Mouse (Mus musculus) kidney, postnatal 0 days (tissue): ENCODE results near the gene Sec14l2. TPM values are rescaled to one million over a fixed set of nuclear protein-coding genes. Genes with fewer than 3 reads are reported as not detected.

Source experiments
- ATAC-seq: fragments of 200-750 bp; cut with Nextera tagmentation; replicated peaks from 2 replicates; pipeline ENCODE4 v1.8.0; 2017; ENCODE audit warnings: low read depth, moderate number of reproducible peaks, moderate TSS enrichment, moderate library complexity; ENCODE audit not compliant: low FRiP score
- DNase-seq: peaks from one replicate; pipeline ENCODE4 v3.0.0-alpha.2; 2016; ENCODE audit warnings: low spot score
- H3K27ac ChIP-seq: fragments of 300-500 bp; sonication (generic); 2 replicates; pipeline ENCODE4 v1.5.1; 2014; ENCODE audit warnings: mild to moderate bottlenecking
- H3K27me3 ChIP-seq: fragments of 300-500 bp; sonication (generic); 2 replicates; pipeline ENCODE4 v1.6.1; 2014; ENCODE audit warnings: low read length, mixed read lengths; ENCODE audit not compliant: insufficient read depth
- H3K36me3 ChIP-seq: fragments of 300-500 bp; sonication (generic); 2 replicates; pipeline ENCODE4 v1.6.1; 2014; ENCODE audit warnings: low read length, mixed read lengths; ENCODE audit not compliant: insufficient read depth
- H3K4me1 ChIP-seq: fragments of 300-500 bp; sonication (generic); replicated peaks from 2 replicates; pipeline ENCODE4 v1.6.1; 2014; ENCODE audit warnings: antibody characterized with exemption, low read length, mixed read lengths; ENCODE audit not compliant: insufficient read depth
- H3K4me2 ChIP-seq: fragments of 300-500 bp; sonication (generic); 2 replicates; pipeline ENCODE4 v1.6.1; 2014; ENCODE audit warnings: mild to moderate bottlenecking, low read length, moderate library complexity, mixed read lengths
- H3K4me3 ChIP-seq: fragments of 300-500 bp; sonication (generic); replicated peaks from 2 replicates; pipeline ENCODE4 v1.5.1; 2014; ENCODE audit warnings: low read depth, low read length
- H3K9ac ChIP-seq: fragments of 300-500 bp; sonication (generic); 2 replicates; pipeline ENCODE4 v1.6.1; 2014; ENCODE audit warnings: low read depth, low read length
- H3K9me3 ChIP-seq: fragments of 300-500 bp; sonication (generic); replicated peaks from 2 replicates; pipeline ENCODE4 v1.6.1; 2016; ENCODE audit warnings: low read length, inconsistent platforms, mixed read lengths
- CTCF ChIP-seq: IDR thresholded peaks from 2 replicates; pipeline ENCODE4 v1.5.1; 2016; ENCODE audit warnings: antibody characterized with exemption, low read depth, mild to moderate bottlenecking, moderate library complexity
- WGBS: fragments of 180-500 bp; shearing (Covaris S2); extraction: QIAGEN DNeasy Blood & Tissue Kit; methylation state at CpG from one replicate; pipeline ENCODE4 v1.1.7; 2014; 5-methylcytosine and 5-hydroxymethylcytosine counted together
- polyA plus RNA-seq: library from polyadenylated mRNA; unstranded; fragments of >200 nt; fragmentation: Nextera tagmentation; extraction: Ambion mirVana; gene quantifications from 2 replicates; pipeline ENCODE4 v1.2.1, GENCODE M21; 2015

Sec14l2 gene
- polyA plus RNA-seq, 1 experiment from 2014 or later, result 1.3 TPM

DNA sequence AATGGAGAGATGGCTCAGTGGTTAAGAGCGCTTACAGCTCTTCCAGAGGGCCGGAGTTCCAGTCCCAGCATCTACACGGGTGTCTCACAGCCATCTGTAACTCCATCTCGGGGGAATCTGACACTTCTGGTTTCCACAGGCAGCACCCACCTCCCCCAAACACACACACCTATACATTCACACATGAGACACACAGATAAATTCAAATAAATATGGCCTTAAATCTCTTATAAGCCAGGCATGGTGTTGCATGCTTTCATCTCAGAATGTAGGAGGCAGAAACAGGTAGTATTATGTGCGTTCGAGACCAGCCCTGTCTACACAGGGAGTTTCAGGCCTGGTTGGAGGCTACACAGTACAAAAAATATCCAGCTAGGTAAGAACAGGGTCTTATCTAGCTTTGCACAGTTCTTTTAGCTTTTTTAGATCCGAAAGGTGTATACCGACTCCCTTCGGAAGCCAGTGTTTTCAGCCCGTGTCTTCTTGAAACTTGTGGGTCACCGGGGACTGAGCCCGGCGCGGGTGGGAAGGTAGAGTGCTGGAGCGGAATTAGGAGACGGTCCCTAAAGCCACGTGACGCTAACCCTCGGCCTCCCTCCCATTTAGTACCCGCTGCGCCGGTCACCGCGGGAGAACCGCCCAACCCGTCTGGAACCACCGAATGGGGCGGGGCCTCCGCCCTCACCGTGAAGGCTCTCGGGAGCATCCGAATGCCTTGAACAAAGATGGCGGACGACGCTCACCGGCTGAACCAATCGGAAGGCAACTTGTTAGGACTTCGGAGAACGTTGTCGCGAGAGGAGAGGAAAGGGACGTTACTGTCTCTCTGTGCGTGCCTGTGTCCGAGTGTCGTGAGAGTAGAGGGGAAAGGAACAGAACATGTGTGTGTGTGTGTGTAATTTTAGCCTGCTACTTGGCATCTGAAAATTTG, 26.9 kb downstream of the Sec14l2 start:
- TF ChIP-seq CTCF, result no peak
- no peaks in the 10 kb centered on the region for H3K27me3 ChIP-seq
- H3K9me3 ChIP-seq, result no peaks in the 10 kb centered on the region
- H3K4me1 ChIP-seq, result peaks cover 13% of the 10 kb centered on the region; the same call in 1 of the 2 replicates
- DNase-seq, result peak; percentile 99
- ATAC-seq, result peak; percentile 95
- no peaks in the 10 kb centered on the region for H3K36me3 ChIP-seq
- WGBS, result 3% methylated on average over 45 of the region's 45 CpGs
- peak overlapping the region; percentile 87 for H3K27ac ChIP-seq
- peak overlapping the region; percentile 36 for H3K4me3 ChIP-seq
- H3K4me2 ChIP-seq, result peak overlapping the region; percentile 80
- H3K9ac ChIP-seq, result peak overlapping the region; percentile 65

GRCm38 (mm10) chr11:4095171-4096053, 27.8 kb downstream of the Sec14l2 start, which contains the start of gene Mtfp1:
TSS of gene Mtfp1 (minus strand) at chr11:4095445.
- 0 out of 2 replicates have a peak, but pooled peaks have one; percentile 7 for ATAC-seq
- 5% methylated on average over 34 of the region's 34 CpGs for WGBS

GRCm38 (mm10) chr11:4094378-4095170, 28.6 kb downstream of the Sec14l2 start:
- H3K4me3 ChIP-seq, result peak overlapping the region; percentile 46
- DNase-seq (peak; percentile 74), ATAC-seq (no peak; the same call in 1 of the 2 replicates)
- peak overlapping the region; percentile 63 for H3K9ac ChIP-seq
- WGBS, result 5% methylated on average over 23 of the region's 24 CpGs
- H3K36me3 ChIP-seq, result no peaks in the 10 kb centered on the region
- TF ChIP-seq CTCF, result peak; percentile 83
- H3K27me3 ChIP-seq, result no peaks in the 10 kb centered on the region
- H3K9me3 ChIP-seq, result no peaks in the 10 kb centered on the region
- H3K27ac ChIP-seq, result peak overlapping the region; percentile 81
- H3K4me1 ChIP-seq, result peaks cover 13% of the 10 kb centered on the region; the same call in 1 of the 2 replicates
- H3K4me2 ChIP-seq, result peak overlapping the region; percentile 80

More at GRCm38 (mm10) chr11:4095171-4096053, 27.8 kb downstream of the Sec14l2 start, which contains the start of gene Mtfp1:
- peak; percentile 84 for DNase-seq
- Histone ChIP-seq H3K36me3 (no peaks in the 10 kb centered on the region), H3K4me1 (peaks cover 13% of the 10 kb centered on the region; the same call in 1 of the 2 replicates), H3K27me3 (no peaks in the 10 kb centered on the region), H3K4me3 (peak within 1 kb of the TSS; percentile 46), H3K9me3 (no peaks in the 10 kb centered on the region), H3K27ac (peak within 1 kb of the TSS; percentile 81), H3K9ac (peak within 1 kb of the TSS; percentile 63), H3K4me2 (peak within 1 kb of the TSS; percentile 80)
- TF ChIP-seq CTCF, result no peak

DNA sequence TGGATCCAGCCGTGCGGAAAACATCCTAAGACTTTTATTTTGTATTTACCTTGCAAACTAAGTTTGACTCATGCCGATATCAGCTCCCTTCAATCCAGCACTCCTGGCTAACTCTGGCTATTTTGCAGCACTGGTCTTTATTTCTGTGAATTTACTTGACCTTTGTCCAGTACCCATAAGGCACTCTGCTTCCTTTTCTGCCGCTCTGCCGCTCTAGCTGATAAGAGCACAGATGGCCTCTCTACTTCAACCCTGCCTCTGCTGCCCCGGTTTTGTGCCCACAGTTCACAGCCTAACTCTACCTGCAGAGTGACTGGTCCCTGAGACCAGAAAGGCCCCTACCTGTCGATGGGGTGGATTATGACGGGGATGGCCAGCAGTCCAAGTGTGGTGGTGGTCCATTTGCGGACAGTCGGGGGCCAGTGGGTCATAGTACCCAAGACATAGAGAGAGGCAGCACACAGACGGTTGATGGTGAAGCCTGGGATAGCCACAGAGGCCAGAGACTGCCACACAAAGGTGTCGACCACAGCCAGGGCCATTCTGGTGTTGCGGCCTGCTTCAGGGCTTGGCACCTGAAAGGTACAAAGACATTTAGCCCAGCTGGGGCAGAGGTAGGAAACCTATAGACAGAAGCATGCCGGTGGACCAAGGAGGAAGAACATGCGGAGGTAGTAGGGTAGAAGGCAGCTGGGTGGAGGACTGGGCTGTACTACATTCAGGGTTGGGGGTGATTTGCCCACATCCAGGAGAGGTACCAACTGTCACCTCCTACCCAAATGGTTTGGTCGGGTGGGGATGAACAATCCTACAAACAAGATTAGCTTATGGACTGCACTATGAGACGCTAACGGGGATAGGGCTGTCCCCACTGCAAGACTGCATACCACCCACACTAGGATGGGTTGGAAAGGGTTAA, 29.5 kb downstream of the Sec14l2 start:
- TF ChIP-seq CTCF, result no peak
- H3K36me3 ChIP-seq, result no peaks in the 10 kb centered on the region
- H3K27ac ChIP-seq, result no peak overlapping the region
- 81% methylated on average over 18 of the region's 18 CpGs for WGBS
- peak overlapping the region; percentile 80; the same call in 1 of the 2 replicates for H3K4me2 ChIP-seq
- H3K4me1 ChIP-seq, result peaks cover 13% of the 10 kb centered on the region; the same call in 1 of the 2 replicates
- no peaks in the 10 kb centered on the region for H3K9me3 ChIP-seq
- ATAC-seq, result no peak
- H3K27me3 ChIP-seq, result no peaks in the 10 kb centered on the region
- no peak for DNase-seq
- no peak overlapping the region for H3K9ac ChIP-seq
- H3K4me3 ChIP-seq, result no peak overlapping the region

DNA sequence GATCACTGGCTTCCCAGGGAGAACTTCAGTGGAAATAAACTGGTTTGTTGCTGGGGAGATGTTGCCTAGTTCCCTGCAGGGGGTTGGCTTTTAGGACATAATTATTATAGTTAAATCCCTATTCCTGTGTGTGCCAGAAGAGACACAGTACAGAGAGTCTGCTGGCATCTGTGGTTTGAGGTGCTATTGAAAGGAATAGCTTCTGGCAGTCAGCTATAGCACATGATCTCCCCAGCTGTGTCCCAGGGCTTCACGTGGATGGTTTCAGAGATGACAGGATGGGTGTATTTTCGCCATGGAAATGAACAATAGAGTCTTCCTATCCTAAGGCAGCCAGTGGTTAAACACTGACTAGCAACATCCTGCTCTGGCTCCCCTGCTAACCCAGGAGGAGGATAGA, 35.9 kb downstream of the Sec14l2 start:
- Histone ChIP-seq H3K4me2 (no peak overlapping the region), H3K9me3 (no peaks in the 10 kb centered on the region), H3K4me1 (no peaks in the 10 kb centered on the region), H3K27ac (no peak overlapping the region), H3K9ac (no peak overlapping the region), H3K4me3 (no peak overlapping the region), H3K27me3 (no peaks in the 10 kb centered on the region), H3K36me3 (no peaks in the 10 kb centered on the region)
- DNase-seq, result no peak
- ATAC-seq, result no peak
- 60% methylated on average over 2 of the region's 2 CpGs for WGBS
- no peak for TF ChIP-seq CTCF
